Mouse (Mus musculus) C2C12 (cell line): ENCODE data around the gene Med13l.

ENCODE experiments used
- CTCF ChIP-seq: IDR thresholded peaks from one replicate; pipeline ENCODE4 v1.5.1; 2011; ENCODE audit not compliant: control insufficient read depth, insufficient read depth, insufficient read length
- FOSL1 ChIP-seq: IDR thresholded peaks from one replicate; pipeline ENCODE4 v1.8.0; 2011; ENCODE audit warnings: mild to moderate bottlenecking, low read length; ENCODE audit not compliant: poor library complexity, insufficient read depth, severe bottlenecking
- MAX ChIP-seq: IDR thresholded peaks from one replicate; pipeline ENCODE4 v1.6.1; 2011; ENCODE audit warnings: mild to moderate bottlenecking, control low read depth
- USF1 ChIP-seq: IDR thresholded peaks from one replicate; pipeline ENCODE4 v1.6.1; 2011; ENCODE audit warnings: low read depth, mild to moderate bottlenecking, control low read depth, moderate library complexity

DNA sequence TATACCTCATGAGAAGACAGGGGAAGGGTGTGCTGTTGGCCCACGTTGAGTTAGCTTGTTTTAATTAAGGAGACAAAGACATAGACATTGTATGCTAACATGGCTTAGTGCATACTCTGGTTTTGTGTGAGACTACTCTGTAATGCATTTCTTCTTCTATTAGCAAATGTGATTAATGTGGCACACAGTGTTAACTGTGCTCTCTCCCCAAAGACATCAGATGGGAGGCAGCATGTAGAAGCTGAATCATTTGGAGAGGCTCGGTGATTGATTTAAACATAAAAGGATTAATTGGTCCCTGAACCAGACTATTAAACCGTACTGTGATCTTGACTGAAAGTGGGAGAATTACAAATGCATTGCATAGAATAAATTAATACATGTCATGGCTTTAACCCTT lies 145.9 kb downstream of the Med13l start:
- no peak for TF ChIP-seq CTCF
- no peak for TF ChIP-seq MAX
- no peak for TF ChIP-seq FOSL1
- TF ChIP-seq USF1, result no peak
